ENCODE assay signal across 15 mouse cellular contexts in the genomic region with DNA sequence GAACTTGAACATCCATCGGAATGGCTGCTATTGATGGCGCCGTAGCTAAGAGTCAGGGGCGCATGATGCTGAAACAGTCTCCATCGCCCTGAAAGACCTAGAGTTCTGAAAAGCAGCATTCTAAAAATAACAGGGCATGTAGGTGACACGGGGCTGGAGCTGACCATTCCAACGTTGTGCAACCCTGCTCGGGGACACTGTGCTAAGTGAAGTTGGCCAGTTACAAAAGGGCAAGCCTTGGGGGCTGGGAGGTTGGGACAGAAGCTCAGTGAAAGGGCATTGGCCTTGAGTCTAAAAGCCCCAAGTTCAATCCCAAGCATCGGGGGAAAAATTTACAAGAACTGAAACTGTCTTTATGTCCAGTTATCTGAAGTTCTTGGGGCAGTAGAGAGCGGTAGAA. TPM values are rescaled to one million over a fixed set of nuclear protein-coding genes. Genes with fewer than 3 reads are reported as not detected.
DNase-seq lines count a peak whose midpoint lies in the region; ATAC-seq and TF ChIP-seq lines count a peak whose summit lies in the region.
"Had no signal": no experiment of that assay in that cellular context is flagged by ENCODE, and none has a peak within 500 bp of the region (broad histone marks: within the 10 kb centered on the region; RNA-seq: fewer than 3 reads in every experiment).

No protein-coding gene starts in this region.

- peak; percentile 44; the same call in 1 of the 2 replicates for ATAC-seq in liver, embryonic 13.5 days (ENCODE audit: low read depth)
- ATAC-seq in forebrain, embryonic 15.5 days (replicated peaks), result no peak

- H3K4me1 ChIP-seq in liver, embryonic 13.5 days (replicated peaks), result peaks cover 22% of the 10 kb centered on the region
- H3K4me1 ChIP-seq in forebrain, embryonic 15.5 days, result peaks cover 25% of the 10 kb centered on the region

- TF ChIP-seq CTCF in gastrocnemius, adult 2 months (IDR thresholded peaks at IDR 0.05), result no peak

- 74% methylated on average over 10 of the region's 10 CpGs for WGBS in liver, embryonic 13.5 days (ENCODE audit: insufficient replicate concordance)
- WGBS in forebrain, embryonic 15.5 days, result 90% methylated on average over 10 of the region's 10 CpGs

- peak overlapping the region; percentile 97 for H3K27ac ChIP-seq in gastrocnemius, adult 2 months
- peak overlapping the region; percentile 50 for H3K27ac ChIP-seq in liver, embryonic 13.5 days
- no peak overlapping the region for H3K27ac ChIP-seq in forebrain, embryonic 15.5 days (replicated peaks)
- H3K27ac ChIP-seq: midbrain, embryonic 10.5 days had no signal

- peak overlapping the region; percentile 3; the same call in 1 of the 2 replicates for H3K4me3 ChIP-seq in gastrocnemius, adult 2 months
- no peak overlapping the region for H3K4me3 ChIP-seq in liver, embryonic 13.5 days (replicated peaks)
- no peak overlapping the region for H3K4me3 ChIP-seq in forebrain, embryonic 15.5 days
- H3K4me3 ChIP-seq: embryonic facial prominence, embryonic 10.5 days; hindbrain, embryonic 13.5 days; midbrain, embryonic 10.5 days had no signal

- peak; percentile 88 for DNase-seq in gastrocnemius, adult 2 months
- DNase-seq in gastrocnemius, postnatal 14 days, result no peak
- DNase-seq in kidney, postnatal 36 days, result peak; percentile 37 to 49
- DNase-seq in kidney, postnatal 14 days, result no peak
- DNase-seq in adrenal gland, adult 8-10 months, result peak; percentile 57
- no peak for DNase-seq in liver, embryonic 13.5 days
- no peak for DNase-seq in layer of hippocampus, adult 8-10 months (ENCODE audit: low spot score in 2 of 2)
- DNase-seq: B cell, adult 2 months; kidney, adult 18-20 months; lung, embryonic 14.5 days; right cerebral cortex, postnatal 14 days had no signal

- intact Hi-C loops in gastrocnemius, adult 2 months (cut with DNase I), result loop anchor here (2.0 kb wide), 1 partner anchor 81 kb away; a partner anchor contains a TSS
- intact Hi-C loops in gastrocnemius, postnatal 14 days (cut with DNase I; ENCODE audit: low total_unique reads), result no loop called here

- no peak overlapping the region for H3K9ac ChIP-seq in liver, embryonic 13.5 days
- no peak overlapping the region for H3K9ac ChIP-seq in forebrain, embryonic 15.5 days (replicated peaks)
- H3K9ac ChIP-seq: hindbrain, embryonic 13.5 days; lung, embryonic 14.5 days had no signal

- peaks cover 53% of the 10 kb centered on the region for H3K36me3 ChIP-seq in liver, embryonic 13.5 days
- 0 out of 2 replicates have a peak, but pooled peaks cover 3% of the 10 kb centered on the region for H3K36me3 ChIP-seq in forebrain, embryonic 15.5 days

- no peak overlapping the region for H3K4me2 ChIP-seq in liver, embryonic 13.5 days
- H3K4me2 ChIP-seq in forebrain, embryonic 15.5 days (replicated peaks), result no peak overlapping the region
- H3K4me2 ChIP-seq: hindbrain, embryonic 13.5 days; lung, embryonic 14.5 days had no signal

- no peaks in the 10 kb centered on the region for H3K9me3 ChIP-seq in liver, embryonic 13.5 days (replicated peaks)
- H3K9me3 ChIP-seq in forebrain, embryonic 15.5 days, result no peaks in the 10 kb centered on the region
- H3K9me3 ChIP-seq: embryonic facial prominence, embryonic 10.5 days; midbrain, embryonic 10.5 days had no signal

- H3K27me3 ChIP-seq in liver, embryonic 13.5 days, result no peaks in the 10 kb centered on the region
- no peaks in the 10 kb centered on the region for H3K27me3 ChIP-seq in forebrain, embryonic 15.5 days
- H3K27me3 ChIP-seq: hindbrain, embryonic 13.5 days had no signal

RNA-seq across cellular contexts. Expression of a gene that starts 49.3 kb away (rescaled TPM):
- total RNA-seq in gastrocnemius, adult 2 months (2021), result 100 to 1,000 TPM; 108 to 145 TPM
- 10 to 100 TPM; 95.2 to 98.9 TPM for total RNA-seq in gastrocnemius, postnatal 14 days (2021)
- 100 to 1,000 TPM in 3 of 4 experiments, 10 to 100 TPM in 1; 97.4 to 133 (median 119) TPM for total RNA-seq in adrenal gland, adult 8-10 months (2022)
- 7.3 and 7.9 TPM in 2 replicates for polyA plus RNA-seq in liver, embryonic 13.5 days (2015; fragmentation: Nextera tagmentation; extraction: Ambion mirVana)
- polyA plus RNA-seq in forebrain, embryonic 15.5 days (2015; fragmentation: Nextera tagmentation; extraction: Ambion mirVana), result 48.6 and 49.7 TPM in 2 replicates
- 100 to 1,000 TPM; 143 to 163 (median 151) TPM for total RNA-seq in layer of hippocampus, adult 8-10 months (2022)

Comparison
In these comparisons a context has a peak if more than half of its experiments do, and no peak if none do; other contexts are left out.
1. DNase-seq: peak in gastrocnemius, adult 2 months (single experiment), kidney, postnatal 36 days (2 of 2) and adrenal gland, adult 8-10 months (single experiment); none in gastrocnemius, postnatal 14 days (single experiment), kidney, postnatal 14 days (single experiment), liver, embryonic 13.5 days (single experiment) and layer of hippocampus, adult 8-10 months (0 of 2).